Mouse (Mus musculus): Measurements from ENCODE around the gene Chrne.

GRCm38 (mm10) chr11:70638714-70639278 lies 19.8 kb upstream of the Chrne start, which contains the start of gene Gp1ba:
- TF ChIP-seq CTCF (IDR thresholded peaks at IDR 0.05) (no peak), EP300 (IDR thresholded peaks at IDR 0.05; ENCODE audit: insufficient read depth, low read depth, low read length) (no peak), POLR2A (IDR thresholded peaks at IDR 0.05; ENCODE audit: insufficient read depth, low read depth, low read length) (no peak)
